Mouse (Mus musculus) liver, adult 2 months (tissue): ENCODE data around the gene Ifnl2. TPM values are rescaled to one million over a fixed set of nuclear protein-coding genes. Genes with fewer than 3 reads are reported as not detected.

ENCODE experiments used
- DNase-seq: peaks from one replicate; pipeline ENCODE4 v3.0.0-alpha.2; 2011; ENCODE audit warnings: low read depth, low spot score; ENCODE audit errors: extremely low read depth
- H3K27ac ChIP-seq: fragments of 200-500 bp; replicated peaks from 2 replicates; pipeline ENCODE4 v1.5.1; 2012; ENCODE audit warnings: low read depth, mild to moderate bottlenecking, control low read depth, inconsistent platforms, low read length; ENCODE audit not compliant: insufficient read depth
- H3K27me3 ChIP-seq: fragments of 200-500 bp; 2 replicates; pipeline ENCODE4 v1.6.1; 2012; ENCODE audit warnings: mild to moderate bottlenecking, moderate library complexity, low read length, inconsistent platforms; ENCODE audit not compliant: control insufficient read depth, insufficient read depth
- H3K36me3 ChIP-seq: fragments of 200-500 bp; 2 replicates; pipeline ENCODE4 v1.6.1; 2012; ENCODE audit warnings: low read length, inconsistent platforms; ENCODE audit not compliant: control insufficient read depth, insufficient read depth
- H3K4me1 ChIP-seq: fragments of 200-500 bp; 2 replicates; pipeline ENCODE4 v1.6.1; 2011; ENCODE audit warnings: low read length; ENCODE audit not compliant: control insufficient read depth, insufficient read depth
- H3K4me3 ChIP-seq: fragments of 200-500 bp; 2 replicates; pipeline ENCODE4 v1.5.1; 2011; ENCODE audit warnings: low read depth, mild to moderate bottlenecking, control low read depth, low read length, moderate library complexity; ENCODE audit not compliant: insufficient read depth
- H3K79me2 ChIP-seq: fragments of 200-500 bp; 2 replicates; pipeline ENCODE4 v1.6.1; 2012; ENCODE audit warnings: inconsistent platforms, mild to moderate bottlenecking, low read length, moderate library complexity; ENCODE audit not compliant: control insufficient read depth, insufficient read depth
- H3K9ac ChIP-seq: fragments of 200-500 bp; 2 replicates; pipeline ENCODE4 v1.6.1; 2012; ENCODE audit warnings: low read depth, mild to moderate bottlenecking, control low read depth, inconsistent platforms, low read length
- CTCF ChIP-seq: fragments of 200-500 bp; IDR thresholded peaks from 2 replicates; pipeline ENCODE4 v1.5.1; 2011; ENCODE audit warnings: low read depth, low read length, control low read depth
- POLR2A ChIP-seq: fragments of 200-500 bp; IDR thresholded peaks from 2 replicates; pipeline ENCODE4 v1.6.1; 2011; ENCODE audit warnings: low read length, control low read depth; ENCODE audit not compliant: insufficient read depth; ENCODE audit errors: extremely low read depth
- WGBS: fragments of 180-500 bp; shearing (Covaris S2); methylation state at CpG from one replicate; pipeline ENCODE4 v1.1.7; 2018; 5-methylcytosine and 5-hydroxymethylcytosine counted together
- polyA plus RNA-seq: library from polyadenylated mRNA; depleted of rRNA; stranded (reverse); fragments of >200 nt; gene quantifications from 2 replicates; pipeline ENCODE4 v1.2.3, GENCODE M21; 2012; rRNA removed
- total RNA-seq: library from RNA; depleted of rRNA; stranded (reverse); fragments of >200 nt; gene quantifications from 2 replicates; pipeline ENCODE4 v1.2.3, GENCODE M21; 2014; rRNA removed

Gene Ifnl2
- total and polyA plus RNA-seq, 2 experiments = not detected

DNA sequence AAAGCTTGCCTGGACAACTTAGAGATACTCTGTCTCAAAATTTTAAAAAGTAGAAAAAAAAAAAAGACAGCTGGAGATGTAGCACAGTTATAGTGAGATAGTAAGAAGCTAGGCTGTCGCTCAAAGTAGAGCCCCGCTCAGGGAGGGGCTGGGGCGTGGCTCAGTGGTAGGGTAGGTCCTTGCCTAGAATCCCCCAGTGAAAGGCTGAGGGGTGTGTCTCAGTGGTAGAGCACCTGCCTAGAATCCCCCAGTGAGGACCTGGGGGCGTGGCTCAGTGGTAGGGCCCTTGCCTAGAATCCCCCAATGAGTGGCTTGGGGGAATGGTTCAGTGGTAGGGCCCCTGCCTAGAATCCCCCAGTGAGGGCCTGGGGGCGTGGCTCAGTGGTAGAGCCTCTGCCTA lies 49.9 kb downstream of the Ifnl2 start:
- H3K27ac ChIP-seq = no peak overlapping the region
- no peak overlapping the region for H3K9ac ChIP-seq
- TF ChIP-seq POLR2A (no peak), CTCF (no peak)
- H3K27me3 ChIP-seq = no peaks in the 10 kb centered on the region
- no peaks in the 10 kb centered on the region for H3K36me3 ChIP-seq
- no peaks in the 10 kb centered on the region for H3K4me1 ChIP-seq
- DNase-seq = no peak
- no peak overlapping the region for H3K4me3 ChIP-seq
- WGBS = 98% methylated on average over 4 of the region's 5 CpGs
- H3K79me2 ChIP-seq = no peaks in the 10 kb centered on the region

Other genes with a start within 250 kb of the Ifnl2 start
- gene Eid2, start 242.6 kb downstream of the Ifnl2 start, total RNA-seq = 0.28 and 0.47 TPM in 2 replicates
- 0.35 and 0.50 TPM in 2 replicates for gene Eid2, start 242.6 kb downstream of the Ifnl2 start, polyA plus RNA-seq
- 1.9 and 3.0 TPM in 2 replicates for gene Eid2b, start 232.7 kb downstream of the Ifnl2 start, total RNA-seq
- gene Eid2b, start 232.7 kb downstream of the Ifnl2 start, polyA plus RNA-seq = 3.5 and 3.9 TPM in 2 replicates
- not detected in 2 replicates for gene Selenov, start 219.3 kb downstream of the Ifnl2 start, total RNA-seq
- not detected in 2 replicates for gene Selenov, start 219.3 kb downstream of the Ifnl2 start, polyA plus RNA-seq
- gene Dll3, start 208.2 kb downstream of the Ifnl2 start, total RNA-seq = not detected in 2 replicates
- not detected in 2 replicates for gene Dll3, start 208.2 kb downstream of the Ifnl2 start, polyA plus RNA-seq
- gene Timm50, start 198.4 kb downstream of the Ifnl2 start, total RNA-seq = 22.6 and 24.9 TPM in 2 replicates
- gene Timm50, start 198.4 kb downstream of the Ifnl2 start, polyA plus RNA-seq = 49.4 and 52.6 TPM in 2 replicates
- gene Supt5, start 171.7 kb downstream of the Ifnl2 start, total RNA-seq = 15.1 and 20.7 TPM in 2 replicates
- gene Supt5, start 171.7 kb downstream of the Ifnl2 start, polyA plus RNA-seq = 52.3 and 67.3 TPM in 2 replicates
- gene Rps16, start 159.8 kb downstream of the Ifnl2 start, total RNA-seq = 110 and 136 TPM in 2 replicates
- 471 and 577 TPM in 2 replicates for gene Rps16, start 159.8 kb downstream of the Ifnl2 start, polyA plus RNA-seq
- gene Plekhg2, start 137.9 kb downstream of the Ifnl2 start, total RNA-seq = 0.65 and 1.3 TPM in 2 replicates
- gene Plekhg2, start 137.9 kb downstream of the Ifnl2 start, polyA plus RNA-seq = 3.3 and 3.5 TPM in 2 replicates
- 16.4 and 25.4 TPM in 2 replicates for gene Zfp36, start 130.2 kb downstream of the Ifnl2 start, total RNA-seq
- gene Zfp36, start 130.2 kb downstream of the Ifnl2 start, polyA plus RNA-seq = 41.1 and 54.3 TPM in 2 replicates
- gene Med29, start 117.7 kb downstream of the Ifnl2 start, total RNA-seq = 13.4 and 17.6 TPM in 2 replicates
- gene Med29, start 117.7 kb downstream of the Ifnl2 start, polyA plus RNA-seq = 49.2 and 50.9 TPM in 2 replicates
- gene Paf1, start 117.5 kb downstream of the Ifnl2 start, total RNA-seq = 16.1 TPM in 2 replicates
- 52.8 and 59.1 TPM in 2 replicates for gene Paf1, start 117.5 kb downstream of the Ifnl2 start, polyA plus RNA-seq
- 18.4 and 24.4 TPM in 2 replicates for gene Gmfg, start 73.0 kb downstream of the Ifnl2 start, total RNA-seq
- gene Gmfg, start 73.0 kb downstream of the Ifnl2 start, polyA plus RNA-seq = 4.0 and 4.6 TPM in 2 replicates
- 0.18 TPM in 1 of 2 replicates, not detected in the other for gene Lrfn1, start 58.5 kb downstream of the Ifnl2 start, total RNA-seq
- 0.70 and 0.71 TPM in 2 replicates for gene Lrfn1, start 58.5 kb downstream of the Ifnl2 start, polyA plus RNA-seq
- not detected in 2 replicates for gene Ifnl3, start 12.4 kb upstream of the Ifnl2 start, total RNA-seq
- gene Ifnl3, start 12.4 kb upstream of the Ifnl2 start, polyA plus RNA-seq = not detected in 2 replicates
- gene Sycn, start 30.4 kb upstream of the Ifnl2 start, total RNA-seq = 8.7 and 16.4 TPM in 2 replicates
- gene Sycn, start 30.4 kb upstream of the Ifnl2 start, polyA plus RNA-seq = 1.4 and 1.6 TPM in 2 replicates
- not detected in 2 replicates for gene Nccrp1, start 36.8 kb upstream of the Ifnl2 start, total RNA-seq
- gene Nccrp1, start 36.8 kb upstream of the Ifnl2 start, polyA plus RNA-seq = 0.05 TPM in 1 of 2 replicates, not detected in the other
- 4.1 and 6.9 TPM in 2 replicates for gene Samd4b, start 87.7 kb upstream of the Ifnl2 start, total RNA-seq
- 25.7 and 27.0 TPM in 2 replicates for gene Samd4b, start 87.7 kb upstream of the Ifnl2 start, polyA plus RNA-seq
- gene Pak4, start 87.7 kb upstream of the Ifnl2 start, total RNA-seq = 4.0 and 7.0 TPM in 2 replicates
- gene Pak4, start 87.7 kb upstream of the Ifnl2 start, polyA plus RNA-seq = 14.9 TPM in 2 replicates
- gene Acp7, start 120.9 kb upstream of the Ifnl2 start, total RNA-seq = not detected in 2 replicates
- gene Acp7, start 120.9 kb upstream of the Ifnl2 start, polyA plus RNA-seq = not detected in 2 replicates
- gene Fbxo27, start 182.4 kb upstream of the Ifnl2 start, total RNA-seq = not detected in 2 replicates
- 0.16 and 0.19 TPM in 2 replicates for gene Fbxo27, start 182.4 kb upstream of the Ifnl2 start, polyA plus RNA-seq
- 0.46 and 0.60 TPM in 2 replicates for gene Fbxo17, start 206.3 kb upstream of the Ifnl2 start, total RNA-seq
- gene Fbxo17, start 206.3 kb upstream of the Ifnl2 start, polyA plus RNA-seq = 0.53 and 1.0 TPM in 2 replicates
- gene Mrps12, start 231.4 kb upstream of the Ifnl2 start, total RNA-seq = 66.0 and 70.3 TPM in 2 replicates
- 98.0 and 103 TPM in 2 replicates for gene Mrps12, start 231.4 kb upstream of the Ifnl2 start, polyA plus RNA-seq
- gene Sars2, start 231.5 kb upstream of the Ifnl2 start, total RNA-seq = 4.6 and 6.4 TPM in 2 replicates
- 21.9 and 25.3 TPM in 2 replicates for gene Sars2, start 231.5 kb upstream of the Ifnl2 start, polyA plus RNA-seq
- not detected in 2 replicates for gene Ccer2, start 245.7 kb upstream of the Ifnl2 start, total RNA-seq
- gene Ccer2, start 245.7 kb upstream of the Ifnl2 start, polyA plus RNA-seq = not detected in 2 replicates